Mouse (Mus musculus) stomach, embryonic 16.5 days (tissue): ENCODE measurements around the gene Tax1bp1. TPM values are rescaled to one million over a fixed set of nuclear protein-coding genes. Genes with fewer than 3 reads are reported as not detected.

Experiments
- ATAC-seq: fragments of 200-750 bp; cut with Nextera tagmentation; 2 replicates; pipeline ENCODE4 v1.8.0; 2017; ENCODE audit warnings: moderate number of reproducible peaks, moderate TSS enrichment; ENCODE audit not compliant: insufficient read depth, low FRiP score
- H3K27ac ChIP-seq: fragments of 300-500 bp; sonication (generic); 2 replicates; pipeline ENCODE4 v1.5.1; 2014; ENCODE audit warnings: low read length
- H3K27me3 ChIP-seq: fragments of 300-500 bp; sonication (generic); 2 replicates; pipeline ENCODE4 v1.6.1; 2014; ENCODE audit warnings: low read length, control low read depth, mixed read lengths; ENCODE audit not compliant: control insufficient read depth, insufficient read depth
- H3K36me3 ChIP-seq: fragments of 300-500 bp; sonication (generic); 2 replicates; pipeline ENCODE4 v1.6.1; 2014; ENCODE audit warnings: low read length; ENCODE audit not compliant: control insufficient read depth, insufficient read depth
- H3K4me1 ChIP-seq: fragments of 300-500 bp; sonication (generic); 2 replicates; pipeline ENCODE4 v1.6.1; 2014; ENCODE audit warnings: low read length, control low read depth, mixed read lengths; ENCODE audit not compliant: control insufficient read depth, insufficient read depth
- H3K4me2 ChIP-seq: fragments of 300-500 bp; sonication (generic); 2 replicates; pipeline ENCODE4 v1.6.1; 2014; ENCODE audit warnings: low read depth, low read length, mixed read lengths
- H3K4me3 ChIP-seq: fragments of 300-500 bp; sonication (generic); replicated peaks from 2 replicates; pipeline ENCODE4 v1.5.1; 2014; ENCODE audit warnings: mild to moderate bottlenecking, low read length
- H3K9ac ChIP-seq: fragments of 300-500 bp; sonication (generic); 2 replicates; pipeline ENCODE4 v1.6.1; 2014; ENCODE audit warnings: low read length
- H3K9me3 ChIP-seq: fragments of 300-500 bp; sonication (generic); replicated peaks from 2 replicates; pipeline ENCODE4 v1.6.1; 2016; ENCODE audit warnings: low read length, control low read depth; ENCODE audit not compliant: control insufficient read depth
- WGBS: fragments of 180-500 bp; shearing (Covaris S2); extraction: QIAGEN DNeasy Blood & Tissue Kit; methylation state at CpG from one replicate; pipeline ENCODE4 v1.1.7; 2014; 5-methylcytosine and 5-hydroxymethylcytosine counted together
- polyA plus RNA-seq: library from polyadenylated mRNA; unstranded; fragments of >200 nt; fragmentation: Nextera tagmentation; extraction: Ambion mirVana; gene quantifications from 2 replicates; pipeline ENCODE4 v1.2.1, GENCODE M21; 2015

Tax1bp1 gene
- polyA plus RNA-seq, 1 experiment from 2014 or later = 121 TPM

GRCm38 (mm10) chr6:52679565-52679964 is 34.0 kb upstream of the Tax1bp1 start:
- no peak for ATAC-seq
- H3K4me2 ChIP-seq = no peak overlapping the region
- 74% methylated on average over 9 of the region's 9 CpGs for WGBS
- H3K27me3 ChIP-seq = no peaks in the 10 kb centered on the region
- no peak overlapping the region for H3K9ac ChIP-seq
- no peaks in the 10 kb centered on the region for H3K36me3 ChIP-seq
- no peak overlapping the region for H3K4me3 ChIP-seq
- H3K27ac ChIP-seq = no peak overlapping the region
- H3K9me3 ChIP-seq = no peaks in the 10 kb centered on the region
- H3K4me1 ChIP-seq = peaks cover 6% of the 10 kb centered on the region

- no peaks in the 10 kb centered on the region for H3K36me3 ChIP-seq
- 37% methylated on average over 8 of the region's 8 CpGs for WGBS
- H3K9me3 ChIP-seq = no peaks in the 10 kb centered on the region
- H3K9ac ChIP-seq = no peak overlapping the region
- no peak overlapping the region for H3K4me3 ChIP-seq
- H3K27ac ChIP-seq = no peak overlapping the region
- no peak overlapping the region for H3K4me2 ChIP-seq
- ATAC-seq = no peak
- H3K4me1 ChIP-seq = no peaks in the 10 kb centered on the region
- no peaks in the 10 kb centered on the region for H3K27me3 ChIP-seq
Observed at GRCm38 (mm10) chr6:52680458-52681032, 33.0 kb upstream of the Tax1bp1 start.

GRCm38 (mm10) chr6:52681847-52682485 is 31.6 kb upstream of the Tax1bp1 start:
- Histone ChIP-seq H3K36me3 (no peaks in the 10 kb centered on the region), H3K4me1 (no peaks in the 10 kb centered on the region), H3K9me3 (no peaks in the 10 kb centered on the region), H3K27ac (no peak overlapping the region), H3K4me2 (no peak overlapping the region), H3K9ac (no peak overlapping the region), H3K27me3 (no peaks in the 10 kb centered on the region), H3K4me3 (no peak overlapping the region)
- no peak for ATAC-seq
- WGBS = 75% methylated on average over 6 of the region's 6 CpGs

GRCm38 (mm10) chr6:52682607-52683006 is 30.9 kb upstream of the Tax1bp1 start:
- H3K36me3 ChIP-seq = no peaks in the 10 kb centered on the region
- H3K27me3 ChIP-seq = no peaks in the 10 kb centered on the region
- no peak overlapping the region for H3K9ac ChIP-seq
- WGBS = 81% methylated on average over 3 of the region's 3 CpGs
- H3K4me1 ChIP-seq = no peaks in the 10 kb centered on the region
- H3K4me2 ChIP-seq = no peak overlapping the region
- no peak overlapping the region for H3K27ac ChIP-seq
- H3K9me3 ChIP-seq = no peaks in the 10 kb centered on the region
- H3K4me3 ChIP-seq = no peak overlapping the region
- ATAC-seq = no peak

- Histone ChIP-seq H3K4me2 (no peak overlapping the region), H3K27ac (no peak overlapping the region), H3K4me1 (no peaks in the 10 kb centered on the region), H3K4me3 (no peak overlapping the region), H3K27me3 (no peaks in the 10 kb centered on the region), H3K9me3 (no peaks in the 10 kb centered on the region), H3K9ac (no peak overlapping the region), H3K36me3 (no peaks in the 10 kb centered on the region)
- no peak for ATAC-seq
- WGBS = 79% methylated on average over 5 of the region's 5 CpGs
Observed at GRCm38 (mm10) chr6:52686901-52687500, 26.5 kb upstream of the Tax1bp1 start.

GRCm38 (mm10) chr6:52690365-52690764 is 23.2 kb upstream of the Tax1bp1 start:
- no peak for ATAC-seq
- H3K4me3 ChIP-seq = no peak overlapping the region
- H3K4me2 ChIP-seq = no peak overlapping the region
- no peaks in the 10 kb centered on the region for H3K9me3 ChIP-seq
- H3K27me3 ChIP-seq = no peaks in the 10 kb centered on the region
- H3K9ac ChIP-seq = no peak overlapping the region
- H3K36me3 ChIP-seq = no peaks in the 10 kb centered on the region
- H3K27ac ChIP-seq = no peak overlapping the region
- 77% methylated on average over 3 of the region's 3 CpGs for WGBS
- no peaks in the 10 kb centered on the region for H3K4me1 ChIP-seq

- WGBS = 75% methylated on average over 4 of the region's 5 CpGs
- ATAC-seq = no peak
Observed at GRCm38 (mm10) chr6:52691800-52692199, 21.7 kb upstream of the Tax1bp1 start.

GRCm38 (mm10) chr6:52692451-52693063 is 21.0 kb upstream of the Tax1bp1 start:
- no peak for ATAC-seq
- H3K4me1 ChIP-seq = no peaks in the 10 kb centered on the region
- WGBS = 83% methylated on average over 6 of the region's 6 CpGs

More at GRCm38 (mm10) chr6:52691800-52692199, 21.7 kb upstream of the Tax1bp1 start:
- Histone ChIP-seq H3K9ac (no peak overlapping the region), H3K27ac (no peak overlapping the region), H3K9me3 (no peaks in the 10 kb centered on the region), H3K4me1 (no peaks in the 10 kb centered on the region), H3K27me3 (no peaks in the 10 kb centered on the region), H3K4me2 (no peak overlapping the region), H3K36me3 (no peaks in the 10 kb centered on the region), H3K4me3 (no peak overlapping the region)

GRCm38 (mm10) chr6:52697964-52698535 is 15.5 kb upstream of the Tax1bp1 start:
- Histone ChIP-seq H3K4me3 (no peak overlapping the region), H3K27me3 (no peaks in the 10 kb centered on the region)
- 48% methylated on average over 4 of the region's 4 CpGs for WGBS

More at GRCm38 (mm10) chr6:52692451-52693063, 21.0 kb upstream of the Tax1bp1 start:
- H3K36me3 ChIP-seq = no peaks in the 10 kb centered on the region
- H3K27ac ChIP-seq = no peak overlapping the region
- no peaks in the 10 kb centered on the region for H3K9me3 ChIP-seq
- H3K9ac ChIP-seq = no peak overlapping the region
- no peak overlapping the region for H3K4me2 ChIP-seq
- no peaks in the 10 kb centered on the region for H3K27me3 ChIP-seq
- no peak overlapping the region for H3K4me3 ChIP-seq

More at GRCm38 (mm10) chr6:52697964-52698535, 15.5 kb upstream of the Tax1bp1 start:
- no peaks in the 10 kb centered on the region for H3K9me3 ChIP-seq
- no peak overlapping the region for H3K4me2 ChIP-seq
- H3K27ac ChIP-seq = no peak overlapping the region
- H3K9ac ChIP-seq = no peak overlapping the region
- no peaks in the 10 kb centered on the region for H3K4me1 ChIP-seq
- no peak for ATAC-seq
- no peaks in the 10 kb centered on the region for H3K36me3 ChIP-seq
